ENCODE assay signal across 8 mouse cellular contexts in genomic region chr5:29687671-29688070, GRCm38 (mm10). TPM values are rescaled to one million over a fixed set of nuclear protein-coding genes. Genes with fewer than 3 reads are reported as not detected.
DNase-seq lines count a peak whose midpoint lies in the region; ATAC-seq lines count a peak whose summit lies in the region.

No protein-coding gene starts in this region.

- no peaks in the 10 kb centered on the region for H3K27me3 ChIP-seq in forebrain, embryonic 15.5 days
- no peaks in the 10 kb centered on the region for H3K27me3 ChIP-seq in limb, embryonic 10.5 days (ENCODE audit: low read depth, poor library complexity, severe bottlenecking)
- no peaks in the 10 kb centered on the region for H3K27me3 ChIP-seq in neural tube, embryonic 11.5 days (ENCODE audit: control insufficient read depth, insufficient read depth, low read length)

- no peaks in the 10 kb centered on the region for H3K36me3 ChIP-seq in forebrain, embryonic 15.5 days
- H3K36me3 ChIP-seq in limb, embryonic 10.5 days = no peaks in the 10 kb centered on the region
- H3K36me3 ChIP-seq in neural tube, embryonic 11.5 days (ENCODE audit: control insufficient read depth, insufficient read depth, low read length) = no peaks in the 10 kb centered on the region

- ATAC-seq in forebrain, embryonic 15.5 days (replicated peaks) = peak; percentile 51; the same call in 1 of the 2 replicates
- no peak; the same call in 1 of the 2 replicates for ATAC-seq in neural tube, embryonic 11.5 days (ENCODE audit: insufficient read depth, low FRiP score, low TSS enrichment)

- 64% methylated on average over 3 of the region's 3 CpGs for whole genome bisulfite sequencing in forebrain, embryonic 15.5 days
- 60% methylated on average over 3 of the region's 3 CpGs for WGBS in limb, embryonic 10.5 days
- whole genome bisulfite sequencing in neural tube, embryonic 11.5 days = 59% methylated on average over 3 of the region's 3 CpGs

- no peak overlapping the region for H3K9ac ChIP-seq in forebrain, embryonic 15.5 days (replicated peaks)
- no peak overlapping the region for H3K9ac ChIP-seq in neural tube, embryonic 11.5 days (ENCODE audit: low read length)

- no peak overlapping the region for H3K27ac ChIP-seq in forebrain, embryonic 15.5 days (replicated peaks)
- no peak overlapping the region for H3K27ac ChIP-seq in limb, embryonic 10.5 days
- H3K27ac ChIP-seq in neural tube, embryonic 11.5 days (ENCODE audit: low read depth, low read length) = no peak overlapping the region

- DNase-seq in adrenal gland, adult (ENCODE audit: inconsistent age in 2 of 2, low spot score in 1 of 2) = peak; percentile 21 to 74
- DNase-seq in adrenal gland, postnatal 25 days = no peak
- peak; percentile 21 to 38 for DNase-seq in spleen, postnatal 10 days (ENCODE audit: low spot score in 2 of 2)
- no peak for DNase-seq in spleen, postnatal 14 days (ENCODE audit: low spot score in 2 of 2)
- peak; percentile 46 for DNase-seq in limb, embryonic 10.5 days (ENCODE audit: low spot score)
- peak; percentile 61 for DNase-seq in neural tube, embryonic 11.5 days (ENCODE audit: low spot score)
- DNase-seq in ovary, postnatal 36 days (ENCODE audit: low spot score) = no peak

- no peaks in the 10 kb centered on the region for H3K4me1 ChIP-seq in forebrain, embryonic 15.5 days
- H3K4me1 ChIP-seq in limb, embryonic 10.5 days = no peaks in the 10 kb centered on the region
- no peaks in the 10 kb centered on the region for H3K4me1 ChIP-seq in neural tube, embryonic 11.5 days (ENCODE audit: control insufficient read depth, insufficient read depth, low read length)

- no peaks in the 10 kb centered on the region for H3K9me3 ChIP-seq in forebrain, embryonic 15.5 days
- H3K9me3 ChIP-seq in limb, embryonic 10.5 days (replicated peaks) = no peaks in the 10 kb centered on the region
- H3K9me3 ChIP-seq in neural tube, embryonic 11.5 days (ENCODE audit: control insufficient read depth, low read length) = no peaks in the 10 kb centered on the region

- no peak overlapping the region for H3K4me2 ChIP-seq in forebrain, embryonic 15.5 days (replicated peaks)
- H3K4me2 ChIP-seq in neural tube, embryonic 11.5 days (ENCODE audit: low read depth) = no peak overlapping the region

- H3K4me3 ChIP-seq in forebrain, embryonic 15.5 days = no peak overlapping the region
- no peak overlapping the region for H3K4me3 ChIP-seq in limb, embryonic 10.5 days
- no peak overlapping the region for H3K4me3 ChIP-seq in neural tube, embryonic 11.5 days (ENCODE audit: low read depth, low read length)

RNA-seq across cellular contexts. Expression of gene Dnajb6, which starts 47.8 kb away (rescaled TPM):
- 143 and 153 TPM in 2 replicates for total RNA-seq in adrenal gland, postnatal 25 days (2021)
- 323 and 340 TPM in 2 replicates for polyA plus RNA-seq in forebrain, embryonic 15.5 days (2015; fragmentation: Nextera tagmentation; extraction: Ambion mirVana)
- 177 and 179 TPM in 2 replicates for polyA plus RNA-seq in limb, embryonic 10.5 days (2016; fragmentation: Nextera tagmentation; extraction: Ambion mirVana)
- 221 and 227 TPM in 2 replicates for polyA plus RNA-seq in neural tube, embryonic 11.5 days (2014; fragmentation: Nextera tagmentation; extraction: Ambion mirVana)

RNA-seq across cellular contexts. Expression of gene Gm5129, which starts 48.1 kb away (rescaled TPM):
- total RNA-seq in adrenal gland, postnatal 25 days (2021) = not detected in 2 replicates
- not detected in 2 replicates for polyA plus RNA-seq in forebrain, embryonic 15.5 days (2015; fragmentation: Nextera tagmentation; extraction: Ambion mirVana)
- polyA plus RNA-seq in limb, embryonic 10.5 days (2016; fragmentation: Nextera tagmentation; extraction: Ambion mirVana) = 0.86 TPM in 1 of 2 replicates, not detected in the other
- 1.1 TPM in 1 of 2 replicates, not detected in the other for polyA plus RNA-seq in neural tube, embryonic 11.5 days (2014; fragmentation: Nextera tagmentation; extraction: Ambion mirVana)

Comparison
In these comparisons a context has a peak if more than half of its experiments do, and no peak if none do; other contexts are left out.
1. DNase-seq: peak in adrenal gland, adult (2 of 2), spleen, postnatal 10 days (2 of 2), limb, embryonic 10.5 days (single experiment) and neural tube, embryonic 11.5 days (single experiment); none in adrenal gland, postnatal 25 days (single experiment), spleen, postnatal 14 days (0 of 2) and ovary, postnatal 36 days (single experiment).